Mouse (Mus musculus) embryonic facial prominence, embryonic 11.5 days (tissue): ENCODE measurements around the gene Top2a. TPM values are rescaled to one million over a fixed set of nuclear protein-coding genes. Genes with fewer than 3 reads are reported as not detected.

Experiments
- ATAC-seq: fragments of 200-750 bp; cut with Nextera tagmentation; replicated peaks from 2 replicates; pipeline ENCODE4 v1.8.0; 2017; ENCODE audit warnings: low read depth; ENCODE audit not compliant: insufficient number of reproducible peaks, low FRiP score, low TSS enrichment
- DNase-seq: peaks from one replicate; pipeline ENCODE4 v3.0.0-alpha.2; 2015; ENCODE audit warnings: low spot score
- H3K27ac ChIP-seq: fragments of 300-500 bp; sonication (generic); replicated peaks from 2 replicates; pipeline ENCODE4 v1.5.1; 2014; ENCODE audit warnings: mild to moderate bottlenecking, low read depth, low read length, control low read depth
- H3K27me3 ChIP-seq: fragments of 300-500 bp; sonication (generic); 2 replicates; pipeline ENCODE4 v1.6.1; 2014; ENCODE audit warnings: mild to moderate bottlenecking, low read length, moderate library complexity, mixed read lengths; ENCODE audit not compliant: control insufficient read depth, insufficient read depth
- H3K36me3 ChIP-seq: fragments of 300-500 bp; sonication (generic); replicated peaks from 2 replicates; pipeline ENCODE4 v1.6.1; 2014; ENCODE audit warnings: low read depth, mild to moderate bottlenecking, low read length, moderate library complexity, mixed read lengths; ENCODE audit not compliant: control insufficient read depth, insufficient read depth
- H3K4me1 ChIP-seq: fragments of 300-500 bp; sonication (generic); 2 replicates; pipeline ENCODE4 v1.6.1; 2014; ENCODE audit warnings: low read length, mixed read lengths; ENCODE audit not compliant: control insufficient read depth, insufficient read depth
- H3K4me2 ChIP-seq: fragments of 300-500 bp; sonication (generic); 2 replicates; pipeline ENCODE4 v1.6.1; 2014; ENCODE audit warnings: low read depth, mild to moderate bottlenecking, control low read depth, low read length, moderate library complexity
- H3K4me3 ChIP-seq: fragments of 300-500 bp; sonication (generic); 2 replicates; pipeline ENCODE4 v1.5.1; 2014; ENCODE audit warnings: low read depth, low read length, control low read depth
- H3K9ac ChIP-seq: fragments of 300-500 bp; sonication (generic); replicated peaks from 2 replicates; pipeline ENCODE4 v1.6.1; 2014; ENCODE audit warnings: mild to moderate bottlenecking, control low read depth, low read length
- H3K9me3 ChIP-seq: fragments of 300-500 bp; sonication (generic); replicated peaks from 2 replicates; pipeline ENCODE4 v1.6.1; 2016; ENCODE audit warnings: mild to moderate bottlenecking, low read length, inconsistent platforms, mixed read lengths; ENCODE audit not compliant: control insufficient read depth
- WGBS: fragments of 180-500 bp; shearing (Covaris S2); extraction: QIAGEN DNeasy Blood & Tissue Kit; methylation state at CpG from one replicate; pipeline ENCODE4 v1.1.7; 2014; 5-methylcytosine and 5-hydroxymethylcytosine counted together
- polyA plus RNA-seq: library from polyadenylated mRNA; unstranded; fragments of >200 nt; fragmentation: Nextera tagmentation; extraction: Ambion mirVana; gene quantifications from 2 replicates; pipeline ENCODE4 v1.2.1, GENCODE M21; 2014

Top2a gene
- polyA plus RNA-seq, 1 experiment from 2014 or later: 439 TPM

DNA sequence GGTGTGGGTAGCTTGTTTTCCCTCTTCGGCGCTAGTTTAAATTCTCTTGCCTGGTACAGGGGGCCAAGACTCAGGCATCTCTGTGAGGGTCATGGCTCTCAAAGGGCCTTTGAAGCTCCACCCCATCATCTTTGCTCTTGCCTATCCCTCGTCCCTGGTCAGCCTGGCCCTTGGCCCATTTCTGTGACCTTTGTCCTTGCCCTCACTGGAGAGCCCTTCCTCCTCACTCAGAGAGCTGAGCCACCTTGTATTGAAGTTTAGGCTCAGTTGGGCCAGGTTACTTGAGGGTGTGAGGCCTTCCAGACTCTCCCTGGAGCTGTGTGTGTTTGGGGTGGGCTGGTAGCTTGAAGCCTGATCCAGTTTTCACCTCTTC is 78.4 kb downstream of the Top2a start:
- DNase-seq (peak; percentile 0), ATAC-seq (no peak)
- Histone ChIP-seq H3K4me3 (no peak overlapping the region), H3K9me3 (no peaks in the 10 kb centered on the region), H3K4me2 (no peak overlapping the region), H3K36me3 (no peaks in the 10 kb centered on the region; the same call in 1 of the 2 replicates), H3K27ac (no peak overlapping the region), H3K4me1 (peaks cover 35% of the 10 kb centered on the region), H3K27me3 (no peaks in the 10 kb centered on the region), H3K9ac (no peak overlapping the region)
- WGBS: 44% methylated on average over 3 of the region's 3 CpGs

DNA sequence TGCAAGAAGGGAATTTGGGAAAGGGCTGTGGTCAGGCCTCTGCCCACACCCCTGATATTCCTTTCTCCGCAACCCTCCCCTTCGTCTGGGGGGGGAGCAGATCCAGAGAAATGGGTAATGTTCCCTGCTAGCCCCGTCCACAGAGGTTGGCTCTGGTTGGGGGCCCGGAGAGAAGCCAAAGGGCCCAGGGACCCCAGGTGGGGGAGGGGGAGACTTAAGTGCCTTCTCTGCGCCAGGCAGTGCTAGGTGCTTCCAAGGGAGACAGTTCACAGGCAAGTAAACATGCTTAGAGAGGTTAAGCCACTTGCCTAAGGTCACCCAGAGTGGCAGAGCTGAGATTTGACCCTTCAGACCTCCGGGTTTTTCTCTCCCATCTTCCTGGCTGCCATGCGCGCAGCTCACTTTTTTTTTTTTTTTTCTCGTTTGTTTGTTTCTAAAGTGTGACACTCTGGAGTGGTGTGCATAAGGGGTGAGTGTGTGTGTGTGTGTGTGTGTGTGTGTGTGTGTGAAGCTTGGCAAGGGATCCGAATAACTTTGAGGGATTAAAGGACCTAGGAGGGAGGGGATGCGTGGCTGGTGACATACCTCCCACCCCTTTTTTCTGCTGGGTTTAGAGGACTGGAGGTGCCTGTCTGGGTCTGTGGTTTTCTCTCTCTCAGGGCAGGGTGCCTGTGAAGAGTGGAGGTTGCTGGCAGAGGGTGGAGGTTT is 78.9 kb downstream of the Top2a start:
- no peak overlapping the region for H3K27ac ChIP-seq
- H3K4me1 ChIP-seq: peaks cover 39% of the 10 kb centered on the region
- H3K9me3 ChIP-seq: no peaks in the 10 kb centered on the region
- H3K9ac ChIP-seq: peak overlapping the region; percentile 29; the same call in 1 of the 2 replicates
- no peaks in the 10 kb centered on the region for H3K36me3 ChIP-seq
- WGBS: 23% methylated on average over 11 of the region's 11 CpGs
- no peak overlapping the region for H3K4me3 ChIP-seq
- H3K27me3 ChIP-seq: no peaks in the 10 kb centered on the region
- DNase-seq (no peak), ATAC-seq (no peak)
- H3K4me2 ChIP-seq: peak overlapping the region; percentile 13; the same call in 1 of the 2 replicates

DNA sequence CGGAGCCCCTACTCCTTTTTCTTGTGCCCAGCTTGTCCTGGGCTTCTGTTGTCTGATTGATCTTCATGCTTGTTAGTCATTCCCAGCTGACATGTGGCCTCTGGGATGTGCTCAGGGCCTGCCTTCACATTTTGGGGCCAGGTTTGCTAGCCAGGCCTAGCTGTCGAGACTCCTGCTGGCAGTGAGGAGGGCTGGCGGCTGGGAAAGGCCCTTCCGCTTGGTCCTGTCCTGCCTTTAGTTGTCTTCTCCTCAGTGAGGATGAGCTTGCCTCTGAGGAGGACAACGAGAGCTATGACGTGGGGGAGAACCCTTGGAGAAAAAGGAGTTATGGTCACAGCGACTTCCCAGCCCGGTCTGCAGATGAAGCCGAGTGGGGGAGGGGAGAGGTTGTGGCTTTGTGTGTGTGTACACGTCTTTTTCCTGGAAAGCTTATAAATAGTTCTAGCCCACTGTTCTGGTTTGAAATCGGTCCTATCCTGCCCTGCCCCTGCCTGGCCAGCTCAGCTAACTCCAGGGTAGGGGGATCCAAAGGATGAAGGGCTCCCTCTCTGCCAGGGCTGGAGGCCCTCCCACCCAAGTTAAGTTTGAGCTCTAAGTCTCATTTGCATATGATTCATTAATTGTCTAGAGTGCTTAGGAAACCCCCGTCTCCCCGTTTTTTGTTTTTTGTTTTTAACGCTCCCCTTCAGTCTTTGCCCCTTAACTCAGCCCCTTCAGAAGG is 80.1 kb downstream of the Top2a start:
- Histone ChIP-seq H3K4me3 (no peak overlapping the region), H3K9me3 (no peaks in the 10 kb centered on the region), H3K27me3 (no peaks in the 10 kb centered on the region), H3K9ac (peak overlapping the region; percentile 3; the same call in 1 of the 2 replicates), H3K4me1 (peaks cover 48% of the 10 kb centered on the region), H3K27ac (no peak overlapping the region), H3K36me3 (no peaks in the 10 kb centered on the region), H3K4me2 (no peak overlapping the region; the same call in 1 of the 2 replicates)
- DNase-seq: no peak
- ATAC-seq: no peak
- 30% methylated on average over 14 of the region's 14 CpGs for WGBS

Other genes with a start within 250 kb of the Top2a start
- 0.69 and 1.2 TPM in 2 replicates for gene Nr1d1, start 248.9 kb downstream of the Top2a start, polyA plus RNA-seq
- 20.2 and 22.0 TPM in 2 replicates for gene Msl1, start 228.7 kb downstream of the Top2a start, polyA plus RNA-seq
- gene Casc3, start 219.3 kb downstream of the Top2a start, polyA plus RNA-seq: 41.9 and 44.3 TPM in 2 replicates
- 1.1 TPM in 2 replicates for gene Rapgefl1, start 187.4 kb downstream of the Top2a start, polyA plus RNA-seq
- gene Wipf2, start 160.6 kb downstream of the Top2a start, polyA plus RNA-seq: 4.4 and 4.6 TPM in 2 replicates
- gene Cdc6, start 116.4 kb downstream of the Top2a start, polyA plus RNA-seq: 55.4 and 57.1 TPM in 2 replicates
- gene Rara, start 96.4 kb downstream of the Top2a start, polyA plus RNA-seq: 32.7 and 40.2 TPM in 2 replicates
- gene Gjd3, start 41.2 kb downstream of the Top2a start, polyA plus RNA-seq: 0.25 and 0.43 TPM in 2 replicates
- 477 and 548 TPM in 2 replicates for gene Igfbp4, start 17.1 kb upstream of the Top2a start, polyA plus RNA-seq
- gene Tns4, start 65.1 kb upstream of the Top2a start, polyA plus RNA-seq: 0.22 and 0.86 TPM in 2 replicates
- 0.31 and 0.60 TPM in 2 replicates for gene Ccr7, start 130.9 kb upstream of the Top2a start, polyA plus RNA-seq
- 223 and 226 TPM in 2 replicates for gene Smarce1, start 206.8 kb upstream of the Top2a start, polyA plus RNA-seq
- 0.18 and 0.49 TPM in 2 replicates for gene Krt222, start 219.9 kb upstream of the Top2a start, polyA plus RNA-seq